Mouse (Mus musculus) bone marrow macrophage, adult 2 months (primary cell): ENCODE results near the gene Arid5b.

Experiments
- CTCF ChIP-seq: IDR thresholded peaks from 2 replicates; pipeline ENCODE4 v1.5.1; 2012; ENCODE audit warnings: low read depth, mild to moderate bottlenecking, low read length, moderate library complexity
- POLR2A ChIP-seq: IDR thresholded peaks from 2 replicates; pipeline ENCODE4 v1.6.1; 2012; ENCODE audit warnings: mild to moderate bottlenecking, low read depth, low read length, borderline replicate concordance

DNA sequence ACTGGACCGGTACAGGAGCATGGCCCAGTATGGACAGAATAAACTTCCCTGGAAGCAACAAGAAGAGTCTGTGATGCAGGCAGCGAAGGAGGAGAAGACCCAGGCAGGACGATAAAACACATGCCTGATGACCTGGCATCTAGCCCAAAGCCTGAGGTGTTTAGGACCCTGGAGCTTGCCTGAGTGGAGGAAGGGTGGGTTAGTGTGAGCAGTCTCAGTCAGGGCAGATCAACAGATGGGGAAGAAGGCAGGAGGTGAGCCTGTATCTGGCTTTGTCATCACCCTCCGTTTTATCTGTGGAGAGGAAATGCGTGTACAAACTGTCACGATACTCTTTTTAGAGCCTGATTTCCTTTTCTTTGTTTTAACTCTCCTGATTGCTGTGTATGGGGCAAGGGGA, 196.8 kb downstream of the Arid5b start:
- no peak for TF ChIP-seq POLR2A
- TF ChIP-seq CTCF, result no peak
